Mouse (Mus musculus) midbrain, embryonic 12.5 days (tissue): ENCODE data around the gene Cwc25. TPM values are rescaled to one million over a fixed set of nuclear protein-coding genes. Genes with fewer than 3 reads are reported as not detected.

ENCODE experiments used
- ATAC-seq: fragments of 200-750 bp; cut with Nextera tagmentation; 2 replicates; pipeline ENCODE4 v1.8.0; 2017; ENCODE audit warnings: low read depth, moderate TSS enrichment, moderate library complexity; ENCODE audit not compliant: low FRiP score
- H3K27ac ChIP-seq: fragments of 300-500 bp; sonication (generic); replicated peaks from 2 replicates; pipeline ENCODE4 v1.5.1; 2016; ENCODE audit warnings: mild to moderate bottlenecking
- H3K27me3 ChIP-seq: fragments of 300-500 bp; sonication (generic); 2 replicates; pipeline ENCODE4 v1.6.1; 2016; ENCODE audit warnings: mild to moderate bottlenecking
- H3K36me3 ChIP-seq: fragments of 300-500 bp; sonication (generic); 2 replicates; pipeline ENCODE4 v1.6.1; 2016
- H3K4me1 ChIP-seq: fragments of 300-500 bp; sonication (generic); 2 replicates; pipeline ENCODE4 v1.6.1; 2016
- H3K4me2 ChIP-seq: fragments of 300-500 bp; sonication (generic); replicated peaks from 2 replicates; pipeline ENCODE4 v1.6.1; 2016; ENCODE audit warnings: mild to moderate bottlenecking, moderate library complexity
- H3K4me3 ChIP-seq: fragments of 300-500 bp; sonication (generic); 2 replicates; pipeline ENCODE4 v1.5.1; 2016; ENCODE audit warnings: mild to moderate bottlenecking
- H3K9ac ChIP-seq: fragments of 300-500 bp; sonication (generic); replicated peaks from 2 replicates; pipeline ENCODE4 v1.6.1; 2016; ENCODE audit warnings: mild to moderate bottlenecking, moderate library complexity
- H3K9me3 ChIP-seq: fragments of 300-500 bp; sonication (generic); 2 replicates; pipeline ENCODE4 v1.6.1; 2016; ENCODE audit warnings: mild to moderate bottlenecking
- WGBS: fragments of 180-500 bp; shearing (Covaris S2); methylation state at CpG from one replicate; pipeline ENCODE4 v1.1.7; 2016; 5-methylcytosine and 5-hydroxymethylcytosine counted together
- polyA plus RNA-seq: library from polyadenylated mRNA; unstranded; fragments of >200 nt; fragmentation: Nextera tagmentation; extraction: Ambion mirVana; gene quantifications from 2 replicates; pipeline ENCODE4 v1.2.1, GENCODE M21; 2016

Cwc25 gene
- polyA plus RNA-seq, result 22.3 and 24.4 TPM in 2 replicates

DNA sequence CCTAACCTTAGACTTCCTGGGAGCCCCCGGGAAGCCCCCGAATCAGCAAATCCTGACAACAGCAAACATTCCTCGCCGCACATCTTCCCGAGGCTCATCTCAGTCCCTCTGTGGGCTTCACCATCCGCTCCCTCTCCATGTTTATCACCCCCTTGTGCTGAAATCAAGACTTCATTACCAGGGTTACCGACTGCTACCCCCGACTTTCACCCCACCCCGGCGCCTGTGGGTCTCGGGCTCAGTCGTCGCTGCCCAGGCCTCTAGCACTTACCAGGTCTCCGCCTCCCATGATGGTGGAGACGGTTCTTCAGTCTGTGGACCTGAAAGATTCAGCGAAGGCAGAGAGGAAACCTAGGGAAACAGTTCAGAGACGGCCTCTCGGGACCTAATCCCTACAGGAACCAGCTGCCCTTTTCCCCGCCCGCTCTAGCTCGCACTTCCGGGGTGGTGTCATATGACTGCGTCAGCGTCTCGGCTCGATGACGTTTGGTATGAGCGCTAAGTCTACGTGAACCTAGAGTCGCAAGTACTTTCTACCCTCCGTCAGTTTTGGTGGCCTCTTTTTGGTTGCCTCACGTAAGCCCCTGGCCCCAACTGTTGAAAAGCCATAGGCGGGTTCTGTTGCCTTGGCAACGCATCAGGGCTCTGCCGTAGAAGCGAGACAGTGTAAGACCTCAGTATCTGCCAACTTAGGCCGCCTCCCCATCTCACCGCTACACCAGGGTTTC lies at the start of gene Cwc25:
TSS of gene Cwc25 (minus strand) at position 403 of the 728 bp plus-strand sequence.
- Histone ChIP-seq H3K36me3 (peaks cover 23% of the 10 kb centered on the region), H3K4me2 (peak within 1 kb of the TSS; percentile 88), H3K9ac (peak within 1 kb of the TSS; percentile 98), H3K4me1 (peaks cover 18% of the 10 kb centered on the region), H3K9me3 (no peaks in the 10 kb centered on the region), H3K4me3 (peak within 1 kb of the TSS; percentile 95), H3K27me3 (no peaks in the 10 kb centered on the region), H3K27ac (peak within 1 kb of the TSS; percentile 88)
- ATAC-seq, result peak; percentile 89
- WGBS, result under 1% methylated on average over 38 of the region's 38 CpGs

DNA sequence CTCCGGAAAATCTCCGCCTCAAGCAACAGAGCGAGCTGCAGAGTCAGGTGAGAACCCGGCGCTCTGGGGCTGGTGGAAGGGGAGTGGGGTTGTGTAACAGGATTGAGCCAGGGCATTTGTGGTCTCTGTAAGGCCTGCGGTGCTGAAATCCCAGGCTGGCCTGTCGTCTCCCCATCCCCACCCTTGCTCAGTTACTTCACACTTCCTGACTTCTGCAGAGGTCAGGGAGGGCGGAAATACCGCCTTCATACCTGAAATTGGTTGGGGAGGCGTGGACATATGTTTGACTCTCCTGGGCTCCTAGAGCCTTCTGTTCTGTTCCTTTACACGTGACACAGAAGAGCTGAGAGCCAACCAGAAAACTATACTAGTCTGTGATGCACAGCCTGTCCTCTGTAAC lies 49.4 kb upstream of the Cwc25 start:
- peaks cover 22% of the 10 kb centered on the region for H3K36me3 ChIP-seq
- peaks cover 77% of the 10 kb centered on the region for H3K4me1 ChIP-seq
- H3K27me3 ChIP-seq, result no peaks in the 10 kb centered on the region
- H3K27ac ChIP-seq, result peak overlapping the region; percentile 21; the same call in 1 of the 2 replicates
- no peak overlapping the region for H3K4me3 ChIP-seq
- whole genome bisulfite sequencing, result 62% methylated on average over 11 of the region's 11 CpGs
- no peak for ATAC-seq
- H3K9ac ChIP-seq, result 0 out of 2 replicates have a peak overlapping the region, but pooled peaks have one; percentile 15
- H3K4me2 ChIP-seq, result no peak overlapping the region
- no peaks in the 10 kb centered on the region for H3K9me3 ChIP-seq

DNA sequence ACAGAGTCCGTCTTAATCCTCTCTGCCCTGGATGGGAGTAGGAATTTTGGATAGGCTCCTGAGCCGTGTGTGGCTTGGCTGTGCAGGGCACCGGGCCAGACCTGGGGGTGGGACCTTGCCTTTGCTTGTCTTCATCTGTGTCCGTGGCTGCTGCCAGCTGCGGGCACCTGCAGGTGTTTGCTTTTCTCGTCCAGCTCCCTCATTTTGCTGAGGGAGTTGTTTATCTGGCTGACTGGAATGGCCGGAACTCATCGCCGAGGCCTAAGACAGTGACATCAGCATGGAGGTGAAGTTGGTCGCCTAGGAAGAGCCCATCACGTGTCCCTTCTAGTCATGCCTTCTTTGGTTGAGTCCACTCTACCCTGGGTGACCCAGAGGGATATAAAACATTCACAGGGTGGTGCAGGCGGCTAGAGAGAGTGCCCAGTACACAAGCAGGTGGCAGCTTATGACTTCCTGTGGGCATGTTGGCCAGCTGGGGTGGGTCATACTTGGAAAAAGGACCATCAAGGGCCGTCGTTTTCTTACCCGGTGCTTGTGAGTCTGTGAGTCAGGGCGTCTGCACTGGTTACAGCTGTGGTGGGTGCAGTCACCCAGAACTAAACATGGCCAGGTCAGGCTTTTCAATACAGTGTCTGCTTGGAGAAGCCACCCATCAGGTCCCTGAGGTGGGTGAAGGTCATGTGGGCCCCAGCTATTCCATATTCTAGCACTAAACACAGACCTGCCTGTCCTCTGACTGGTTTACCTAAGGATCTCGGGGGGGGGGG lies 47.6 kb upstream of the Cwc25 start:
- peaks cover 87% of the 10 kb centered on the region for H3K4me1 ChIP-seq
- peak overlapping the region; percentile 40; the same call in 1 of the 2 replicates for H3K9ac ChIP-seq
- H3K36me3 ChIP-seq, result peaks cover 30% of the 10 kb centered on the region
- H3K4me3 ChIP-seq, result no peak overlapping the region
- no peak for ATAC-seq
- H3K9me3 ChIP-seq, result no peaks in the 10 kb centered on the region
- WGBS, result 78% methylated on average over 17 of the region's 17 CpGs
- no peaks in the 10 kb centered on the region for H3K27me3 ChIP-seq
- no peak overlapping the region for H3K4me2 ChIP-seq
- peak overlapping the region; percentile 94 for H3K27ac ChIP-seq

DNA sequence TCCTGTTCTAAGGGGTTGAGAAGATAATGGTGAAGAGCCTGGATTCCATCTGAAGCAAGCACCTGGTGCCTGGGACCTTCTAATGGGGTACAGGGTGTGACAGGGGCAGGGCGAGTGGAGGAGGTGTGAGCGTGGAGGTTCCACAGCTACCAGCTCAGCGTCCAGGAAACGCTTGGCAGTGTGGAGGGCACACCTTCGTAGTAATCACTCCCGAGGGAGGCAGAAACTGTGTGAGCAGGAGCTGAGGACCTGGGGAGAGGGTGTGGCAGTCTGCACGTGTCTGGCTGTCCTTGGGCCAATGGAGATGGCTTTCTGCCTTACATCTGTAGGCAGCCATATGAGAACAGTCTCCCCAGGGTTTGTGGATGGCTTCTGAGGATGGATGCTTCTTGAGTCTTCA lies 46.7 kb upstream of the Cwc25 start:
- Histone ChIP-seq H3K4me1 (peaks cover 87% of the 10 kb centered on the region), H3K27me3 (no peaks in the 10 kb centered on the region), H3K27ac (peak overlapping the region; percentile 94), H3K9me3 (no peaks in the 10 kb centered on the region), H3K36me3 (peaks cover 37% of the 10 kb centered on the region), H3K4me3 (peak overlapping the region; percentile 13; the same call in 1 of the 2 replicates), H3K4me2 (peak overlapping the region; percentile 46), H3K9ac (peak overlapping the region; percentile 40)
- WGBS, result 32% methylated on average over 7 of the region's 7 CpGs
- ATAC-seq, result peak; percentile 45

DNA sequence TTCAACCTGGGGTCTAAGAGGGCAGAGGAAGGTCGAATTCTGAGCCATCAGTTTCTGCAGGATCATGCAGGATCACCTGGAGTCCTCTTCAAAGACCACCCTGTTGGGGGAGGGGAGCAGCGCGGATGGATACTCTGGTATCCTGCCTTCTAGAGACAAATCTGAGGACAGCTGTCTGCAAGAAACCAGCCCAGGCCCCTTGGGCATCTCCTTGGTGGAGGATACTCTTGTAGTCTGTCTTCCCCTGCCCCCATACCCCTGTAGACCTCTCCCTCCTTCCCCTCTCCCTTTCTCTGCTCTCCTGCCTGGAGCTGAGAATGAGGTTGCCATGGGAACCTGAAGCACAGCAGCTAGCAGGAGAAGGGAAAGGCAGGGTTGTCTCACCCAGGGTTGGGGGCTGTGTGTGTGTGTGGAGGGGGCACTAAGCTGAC lies 46.1 kb upstream of the Cwc25 start:
- peak; percentile 90 for ATAC-seq
- H3K4me2 ChIP-seq, result peak overlapping the region; percentile 46
- H3K9me3 ChIP-seq, result no peaks in the 10 kb centered on the region
- H3K4me3 ChIP-seq, result peak overlapping the region; percentile 13; the same call in 1 of the 2 replicates
- H3K27me3 ChIP-seq, result no peaks in the 10 kb centered on the region
- peak overlapping the region; percentile 94 for H3K27ac ChIP-seq
- H3K9ac ChIP-seq, result peak overlapping the region; percentile 40
- WGBS, result 9% methylated on average over 3 of the region's 3 CpGs
- peaks cover 87% of the 10 kb centered on the region for H3K4me1 ChIP-seq
- H3K36me3 ChIP-seq, result peaks cover 38% of the 10 kb centered on the region

DNA sequence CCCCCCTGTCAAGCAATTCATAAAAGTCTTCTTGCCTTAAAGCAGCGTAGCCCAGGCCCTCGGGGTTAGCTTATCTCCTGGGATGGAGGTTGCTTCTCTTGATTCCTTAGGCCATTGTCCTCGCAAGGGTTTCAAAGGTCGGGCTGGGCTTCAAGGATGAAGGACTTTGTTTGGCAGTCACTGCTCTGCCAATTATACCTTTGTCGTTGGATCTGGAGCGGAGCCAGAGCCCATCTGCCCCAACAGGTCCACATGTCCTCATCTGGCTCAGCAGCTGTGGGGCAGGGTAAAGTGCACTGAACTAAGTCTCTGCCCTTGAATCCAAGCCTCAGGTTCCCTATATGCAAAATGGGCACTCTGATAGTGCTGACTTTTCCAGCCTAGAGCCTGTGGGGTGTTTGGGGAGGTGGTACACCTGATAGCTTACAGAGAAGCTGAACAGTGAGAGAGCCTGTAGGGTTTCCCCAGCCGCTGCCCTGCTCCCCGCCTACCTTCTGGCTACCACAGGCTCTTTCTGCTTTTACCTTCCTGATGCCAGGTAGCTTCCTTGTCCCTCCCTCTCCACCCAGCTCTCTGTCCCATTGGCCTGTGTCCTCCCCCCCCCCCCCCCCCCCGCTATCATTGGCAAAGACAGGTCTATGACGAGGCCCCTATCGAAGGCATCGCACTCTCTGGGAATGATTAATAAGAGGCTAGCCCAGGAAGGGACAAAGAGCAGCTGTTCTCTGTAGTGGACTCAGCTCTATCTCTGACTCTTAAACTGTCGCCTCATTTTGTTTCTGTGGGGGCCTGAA lies 45.4 kb upstream of the Cwc25 start:
- ATAC-seq, result peak; percentile 7; the same call in 1 of the 2 replicates
- no peaks in the 10 kb centered on the region for H3K27me3 ChIP-seq
- peak overlapping the region; percentile 40 for H3K9ac ChIP-seq
- no peaks in the 10 kb centered on the region for H3K9me3 ChIP-seq
- H3K4me2 ChIP-seq, result peak overlapping the region; percentile 46
- WGBS, result 24% methylated on average over 12 of the region's 13 CpGs
- H3K4me3 ChIP-seq, result no peak overlapping the region
- H3K4me1 ChIP-seq, result peaks cover 84% of the 10 kb centered on the region
- H3K36me3 ChIP-seq, result peaks cover 42% of the 10 kb centered on the region
- peak overlapping the region; percentile 94 for H3K27ac ChIP-seq

DNA sequence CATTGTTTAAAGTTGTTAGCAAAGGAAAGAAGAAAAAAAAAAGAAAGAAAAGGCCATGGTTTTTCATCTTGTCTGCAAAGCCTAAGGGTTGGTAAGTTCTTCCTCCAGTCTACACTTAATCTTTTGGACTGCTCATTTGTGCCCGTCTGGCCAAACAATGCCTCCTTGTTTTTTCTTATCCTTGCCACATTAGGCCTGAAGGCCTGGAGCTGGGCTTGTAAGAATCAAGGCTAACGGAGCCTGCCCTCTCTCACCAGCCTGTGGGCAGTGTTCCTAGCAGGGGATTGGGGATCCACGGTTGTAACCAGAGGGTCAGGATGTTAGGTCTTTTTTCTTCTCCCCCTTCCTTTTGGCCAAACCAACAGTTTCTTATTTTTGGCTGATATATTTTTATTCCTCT lies 44.6 kb upstream of the Cwc25 start:
- WGBS, result 9% methylated on average over 3 of the region's 3 CpGs
- Histone ChIP-seq H3K4me2 (0 out of 2 replicates have a peak overlapping the region, but pooled peaks have one; percentile 46), H3K27ac (peak overlapping the region; percentile 94; the same call in 1 of the 2 replicates), H3K4me1 (peaks cover 87% of the 10 kb centered on the region), H3K9me3 (no peaks in the 10 kb centered on the region), H3K4me3 (no peak overlapping the region), H3K27me3 (no peaks in the 10 kb centered on the region), H3K9ac (no peak overlapping the region), H3K36me3 (peaks cover 40% of the 10 kb centered on the region)
- ATAC-seq, result no peak

DNA sequence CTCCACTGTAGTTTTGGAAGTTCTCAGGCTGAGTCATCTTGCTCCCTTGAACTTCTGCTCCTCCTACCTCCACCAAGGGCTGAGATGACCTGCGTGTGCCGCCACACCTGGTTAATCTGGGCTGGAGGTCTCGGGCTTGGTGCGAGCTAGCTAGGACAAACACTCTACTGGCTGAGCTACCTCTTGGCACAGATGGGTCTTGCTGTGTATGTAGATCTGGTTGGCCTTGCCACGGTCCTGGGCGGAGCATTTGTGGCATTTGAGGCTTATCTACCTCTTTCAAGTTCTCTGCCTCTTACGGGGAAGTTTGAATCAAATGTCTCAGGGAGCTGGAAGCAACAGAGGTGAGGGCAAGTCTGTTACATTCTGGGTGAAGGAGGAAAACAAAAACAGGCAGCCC lies 44.0 kb upstream of the Cwc25 start:
- WGBS, result 78% methylated on average over 7 of the region's 7 CpGs
- Histone ChIP-seq H3K9me3 (no peaks in the 10 kb centered on the region), H3K36me3 (peaks cover 35% of the 10 kb centered on the region), H3K9ac (no peak overlapping the region), H3K4me2 (no peak overlapping the region), H3K4me3 (no peak overlapping the region), H3K27ac (peak overlapping the region; percentile 27; the same call in 1 of the 2 replicates), H3K4me1 (peaks cover 87% of the 10 kb centered on the region), H3K27me3 (no peaks in the 10 kb centered on the region)
- ATAC-seq, result no peak

DNA sequence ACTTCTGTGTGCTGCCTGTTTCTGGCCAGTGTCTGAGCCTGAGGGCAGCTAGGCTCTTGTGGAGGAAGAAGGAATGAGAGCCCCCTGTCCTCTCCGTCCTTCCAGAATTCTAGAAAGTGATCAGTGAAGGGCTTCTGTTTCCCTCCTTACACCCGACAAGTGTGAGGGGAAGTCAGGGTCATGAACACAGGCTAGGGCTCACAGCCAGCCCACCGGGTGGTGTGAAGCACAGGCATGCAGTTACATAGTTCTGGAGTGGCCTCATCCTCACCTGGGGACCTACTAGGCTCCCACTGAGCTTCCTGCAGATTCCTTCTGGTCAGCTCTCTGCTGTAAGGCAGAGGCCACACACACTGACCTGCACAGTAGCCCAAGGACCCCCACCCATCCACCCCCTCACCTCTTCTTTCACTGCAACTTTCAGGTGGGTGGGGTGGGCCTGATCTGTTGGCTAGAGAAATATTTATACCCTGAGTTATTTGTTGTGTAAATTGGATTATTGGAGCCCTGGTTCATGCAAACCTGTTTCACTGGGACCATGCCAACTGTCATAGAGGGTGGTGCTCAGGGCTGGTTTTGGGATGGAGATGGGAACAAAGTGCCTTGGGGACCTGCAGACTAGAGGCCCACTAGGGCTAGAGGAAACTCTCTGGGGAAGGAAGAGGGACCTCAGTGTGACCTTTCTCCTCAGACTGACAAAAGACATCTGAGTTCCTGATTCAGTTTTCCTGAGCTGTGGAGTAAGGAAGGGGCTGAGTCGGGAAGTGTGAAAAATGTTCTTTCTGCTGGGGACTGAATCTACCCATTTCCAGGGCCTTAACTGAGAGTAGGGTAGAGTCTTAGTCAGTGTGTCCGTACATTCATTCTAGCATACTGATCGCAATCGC lies 43.1 kb upstream of the Cwc25 start:
- Histone ChIP-seq H3K4me1 (peaks cover 91% of the 10 kb centered on the region), H3K9ac (peak overlapping the region; percentile 16; the same call in 1 of the 2 replicates), H3K27ac (0 out of 2 replicates have a peak overlapping the region, but pooled peaks have one; percentile 49), H3K4me3 (no peak overlapping the region), H3K4me2 (no peak overlapping the region), H3K27me3 (no peaks in the 10 kb centered on the region), H3K36me3 (peaks cover 30% of the 10 kb centered on the region), H3K9me3 (no peaks in the 10 kb centered on the region)
- no peak for ATAC-seq
- WGBS, result 76% methylated on average over 7 of the region's 7 CpGs

DNA sequence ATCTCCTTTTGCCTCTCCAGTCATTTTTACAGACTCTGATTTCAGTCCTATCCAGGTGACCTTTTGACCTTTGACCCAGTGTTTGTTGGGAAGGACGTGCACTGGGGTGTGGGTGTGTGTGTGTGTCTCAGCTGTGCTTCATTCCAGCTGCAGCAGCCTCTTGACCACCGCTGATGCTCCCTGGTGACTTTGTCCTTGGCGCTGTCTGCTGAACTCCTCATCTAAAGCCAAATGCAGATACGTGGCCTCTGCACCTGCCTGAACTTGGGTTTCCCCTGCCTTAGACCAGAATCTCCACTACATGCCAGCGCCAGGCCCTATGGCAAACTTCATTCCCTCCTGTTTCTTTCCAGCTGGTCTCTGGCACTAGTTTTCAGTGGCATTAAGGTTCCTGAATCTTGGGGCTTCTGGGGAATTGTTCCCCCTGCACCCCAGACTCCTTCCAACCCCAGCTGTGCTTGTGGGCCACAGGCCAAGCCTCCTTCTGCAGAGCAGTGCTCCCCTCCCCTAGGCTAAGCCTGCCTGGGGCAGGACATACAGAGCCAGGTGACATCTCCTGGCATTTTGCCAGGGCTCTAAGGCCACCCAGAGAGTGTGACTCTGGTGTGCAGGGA lies 42.4 kb upstream of the Cwc25 start:
- Histone ChIP-seq H3K4me3 (no peak overlapping the region), H3K9me3 (no peaks in the 10 kb centered on the region), H3K4me2 (no peak overlapping the region), H3K9ac (no peak overlapping the region; the same call in 1 of the 2 replicates), H3K36me3 (peaks cover 25% of the 10 kb centered on the region), H3K4me1 (peaks cover 92% of the 10 kb centered on the region), H3K27ac (0 out of 2 replicates have a peak overlapping the region, but pooled peaks have one; percentile 49), H3K27me3 (no peaks in the 10 kb centered on the region)
- WGBS, result 36% methylated on average over 5 of the region's 5 CpGs
- no peak for ATAC-seq
